Mouse (Mus musculus) small intestine, adult 2 months (tissue): ENCODE measurements around the gene Il27ra.

Source experiments
- CTCF ChIP-seq: fragments of 200-500 bp; IDR thresholded peaks from 2 replicates; pipeline ENCODE4 v1.5.1; 2012; ENCODE audit warnings: low read depth, mild to moderate bottlenecking, control low read depth, inconsistent platforms, low read length, moderate library complexity, mixed read lengths; ENCODE audit not compliant: insufficient replicate concordance, insufficient read length; ENCODE audit errors: extremely low read depth
- POLR2A ChIP-seq: fragments of 200-500 bp; IDR thresholded peaks from 2 replicates; pipeline ENCODE4 v1.6.1; 2012; ENCODE audit warnings: low read depth, mild to moderate bottlenecking, control low read depth, inconsistent platforms, low read length, moderate library complexity

DNA sequence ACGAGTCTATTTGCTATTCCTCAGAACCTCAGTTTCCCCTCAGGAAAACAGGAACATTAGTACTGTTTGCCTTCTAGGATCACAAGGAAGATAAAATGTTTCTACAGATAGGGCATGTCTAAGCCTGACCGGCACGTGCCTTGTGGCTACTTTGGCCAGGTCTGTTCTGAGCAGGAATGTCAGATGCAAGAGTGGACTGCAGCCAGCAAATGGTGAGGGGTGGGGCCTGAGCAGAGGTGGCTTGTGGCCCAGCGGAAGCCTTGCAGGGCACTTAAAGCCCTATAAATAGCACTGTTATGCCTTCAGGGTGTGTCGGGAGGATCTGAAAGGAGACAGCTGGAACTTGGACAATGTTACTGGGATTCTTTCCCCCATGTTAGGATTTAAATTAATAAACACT, 19.3 kb downstream of the Il27ra start:
- no peak for TF ChIP-seq CTCF
- TF ChIP-seq POLR2A: no peak
